Comparison of ENCODE assay signal across 23 mouse cellular contexts in genomic region chr11:63357772-63358344, GRCm38 (mm10).
A peak's percentile ranks its signal among the peaks of the same experiment; 100 is the strongest.
DNase-seq lines count a peak whose midpoint lies in the region; ATAC-seq and TF ChIP-seq lines count a peak whose summit lies in the region.
"Had no signal": no experiment of that assay in that cellular context is flagged by ENCODE, and none has a peak within 500 bp of the region (broad histone marks: within the 10 kb centered on the region; RNA-seq: fewer than 3 reads in every experiment).

No protein-coding gene starts in this region.

- H3K27me3 ChIP-seq in forebrain, embryonic 14.5 days (replicated peaks; ENCODE audit: control insufficient read depth, insufficient read depth, low read length), result no peaks in the 10 kb centered on the region
- H3K27me3 ChIP-seq in forebrain, embryonic 13.5 days, result no peaks in the 10 kb centered on the region
- no peaks in the 10 kb centered on the region; the same call in 1 of the 2 replicates for H3K27me3 ChIP-seq in hindbrain, postnatal 0 days (ENCODE audit: insufficient read depth, low read length)
- no peaks in the 10 kb centered on the region for H3K27me3 ChIP-seq in hindbrain, embryonic 12.5 days
- H3K27me3 ChIP-seq in neural tube, embryonic 14.5 days (ENCODE audit: control insufficient read depth, insufficient read depth, low read length), result no peaks in the 10 kb centered on the region
- no peaks in the 10 kb centered on the region for H3K27me3 ChIP-seq in intestine, embryonic 16.5 days (replicated peaks; ENCODE audit: control insufficient read depth, insufficient read depth, low read length)
- H3K27me3 ChIP-seq: forebrain, embryonic 15.5 days had no signal

- H3K36me3 ChIP-seq in forebrain, embryonic 14.5 days (ENCODE audit: control insufficient read depth, insufficient read depth, low read length), result no peaks in the 10 kb centered on the region
- no peaks in the 10 kb centered on the region for H3K36me3 ChIP-seq in forebrain, embryonic 13.5 days (ENCODE audit: poor library complexity, severe bottlenecking)
- H3K36me3 ChIP-seq in hindbrain, postnatal 0 days (ENCODE audit: insufficient read depth, low read length), result no peaks in the 10 kb centered on the region
- H3K36me3 ChIP-seq in hindbrain, embryonic 12.5 days, result no peaks in the 10 kb centered on the region
- no peaks in the 10 kb centered on the region for H3K36me3 ChIP-seq in neural tube, embryonic 14.5 days (ENCODE audit: control insufficient read depth, insufficient read depth, low read length)
- H3K36me3 ChIP-seq in intestine, embryonic 16.5 days (ENCODE audit: control insufficient read depth, insufficient read depth, low read length), result no peaks in the 10 kb centered on the region
- H3K36me3 ChIP-seq: forebrain, embryonic 15.5 days; G1E; limb, embryonic 15.5 days; midbrain, embryonic 10.5 days had no signal

- no peaks in the 10 kb centered on the region for H3K9me3 ChIP-seq in forebrain, embryonic 14.5 days (replicated peaks; ENCODE audit: control insufficient read depth, low read length)
- H3K9me3 ChIP-seq in forebrain, embryonic 13.5 days (replicated peaks), result no peaks in the 10 kb centered on the region
- H3K9me3 ChIP-seq in hindbrain, postnatal 0 days (ENCODE audit: low read length), result no peaks in the 10 kb centered on the region
- no peaks in the 10 kb centered on the region for H3K9me3 ChIP-seq in hindbrain, embryonic 12.5 days (replicated peaks)
- no peaks in the 10 kb centered on the region for H3K9me3 ChIP-seq in neural tube, embryonic 14.5 days (ENCODE audit: control insufficient read depth, low read length)
- H3K9me3 ChIP-seq in intestine, embryonic 16.5 days (ENCODE audit: control insufficient read depth, low read length), result no peaks in the 10 kb centered on the region
- H3K9me3 ChIP-seq: forebrain, embryonic 15.5 days; limb, embryonic 15.5 days; midbrain, embryonic 10.5 days had no signal

- WGBS in forebrain, embryonic 14.5 days, result 59% methylated on average over 10 of the region's 10 CpGs
- WGBS in forebrain, embryonic 13.5 days, result 68% methylated on average over 10 of the region's 10 CpGs
- WGBS in hindbrain, postnatal 0 days, result 65% methylated on average over 10 of the region's 10 CpGs
- 85% methylated on average over 10 of the region's 10 CpGs for whole genome bisulfite sequencing in hindbrain, embryonic 12.5 days
- 43% methylated on average over 10 of the region's 10 CpGs for whole genome bisulfite sequencing in neural tube, embryonic 14.5 days
- WGBS in intestine, embryonic 16.5 days, result 62% methylated on average over 10 of the region's 10 CpGs

- no peak for TF ChIP-seq CTCF in hindbrain, postnatal 0 days (IDR thresholded peaks at IDR 0.05; ENCODE audit: low read depth)

- no peak overlapping the region for H3K27ac ChIP-seq in forebrain, embryonic 14.5 days (ENCODE audit: low read depth, low read length)
- H3K27ac ChIP-seq in forebrain, embryonic 13.5 days, result no peak overlapping the region
- H3K27ac ChIP-seq in hindbrain, postnatal 0 days, result no peak overlapping the region
- H3K27ac ChIP-seq in hindbrain, embryonic 12.5 days, result no peak overlapping the region
- H3K27ac ChIP-seq in neural tube, embryonic 14.5 days (ENCODE audit: low read depth, low read length), result 0 out of 2 replicates have a peak overlapping the region, but pooled peaks have one; percentile 6
- no peak overlapping the region for H3K27ac ChIP-seq in intestine, embryonic 16.5 days (ENCODE audit: low read length)
- H3K27ac ChIP-seq: forebrain, embryonic 15.5 days; kidney, postnatal 0 days; limb, embryonic 15.5 days; liver, embryonic 14.5 days; midbrain, embryonic 10.5 days had no signal

- no peak overlapping the region for H3K4me3 ChIP-seq in forebrain, embryonic 14.5 days (ENCODE audit: low read depth, low read length)
- no peak overlapping the region for H3K4me3 ChIP-seq in forebrain, embryonic 13.5 days
- no peak overlapping the region for H3K4me3 ChIP-seq in hindbrain, postnatal 0 days (ENCODE audit: low read length)
- no peak overlapping the region for H3K4me3 ChIP-seq in hindbrain, embryonic 12.5 days
- H3K4me3 ChIP-seq in neural tube, embryonic 14.5 days (ENCODE audit: low read depth, low read length), result no peak overlapping the region
- no peak overlapping the region for H3K4me3 ChIP-seq in intestine, embryonic 16.5 days (ENCODE audit: low read length)
- H3K4me3 ChIP-seq: forebrain, embryonic 15.5 days; limb, embryonic 15.5 days; midbrain, embryonic 10.5 days had no signal

- no peak overlapping the region for H3K9ac ChIP-seq in forebrain, embryonic 14.5 days (ENCODE audit: low read length)
- H3K9ac ChIP-seq in forebrain, embryonic 13.5 days, result no peak overlapping the region
- no peak overlapping the region for H3K9ac ChIP-seq in hindbrain, postnatal 0 days (replicated peaks; ENCODE audit: low read length)
- H3K9ac ChIP-seq in hindbrain, embryonic 12.5 days, result no peak overlapping the region
- no peak overlapping the region for H3K9ac ChIP-seq in neural tube, embryonic 14.5 days (replicated peaks; ENCODE audit: low read depth, low read length)
- no peak overlapping the region for H3K9ac ChIP-seq in intestine, embryonic 16.5 days (ENCODE audit: low read depth, low read length)
- H3K9ac ChIP-seq: forebrain, embryonic 15.5 days; limb, embryonic 15.5 days; liver, embryonic 14.5 days had no signal

- H3K4me1 ChIP-seq in forebrain, embryonic 14.5 days (ENCODE audit: control insufficient read depth, insufficient read depth, low read length), result no peaks in the 10 kb centered on the region
- no peaks in the 10 kb centered on the region for H3K4me1 ChIP-seq in forebrain, embryonic 13.5 days
- H3K4me1 ChIP-seq in hindbrain, postnatal 0 days (ENCODE audit: insufficient read depth, low read length), result no peaks in the 10 kb centered on the region
- no peaks in the 10 kb centered on the region for H3K4me1 ChIP-seq in hindbrain, embryonic 12.5 days
- H3K4me1 ChIP-seq in neural tube, embryonic 14.5 days (ENCODE audit: control insufficient read depth, insufficient read depth, low read length), result no peaks in the 10 kb centered on the region
- H3K4me1 ChIP-seq in intestine, embryonic 16.5 days (ENCODE audit: control insufficient read depth, insufficient read depth, low read length), result no peaks in the 10 kb centered on the region
- H3K4me1 ChIP-seq: limb, embryonic 15.5 days had no signal

- H3K4me2 ChIP-seq in forebrain, embryonic 14.5 days (ENCODE audit: low read length), result no peak overlapping the region
- H3K4me2 ChIP-seq in forebrain, embryonic 13.5 days, result no peak overlapping the region
- H3K4me2 ChIP-seq in hindbrain, postnatal 0 days (ENCODE audit: low read depth, low read length), result no peak overlapping the region
- H3K4me2 ChIP-seq in hindbrain, embryonic 12.5 days (replicated peaks), result no peak overlapping the region
- H3K4me2 ChIP-seq in neural tube, embryonic 14.5 days (ENCODE audit: low read depth, low read length), result no peak overlapping the region
- no peak overlapping the region for H3K4me2 ChIP-seq in intestine, embryonic 16.5 days (ENCODE audit: low read depth, low read length)
- H3K4me2 ChIP-seq: forebrain, embryonic 15.5 days; limb, embryonic 15.5 days had no signal

- ATAC-seq in forebrain, embryonic 14.5 days, result no peak
- no peak for ATAC-seq in forebrain, embryonic 13.5 days
- no peak for ATAC-seq in hindbrain, postnatal 0 days
- no peak for ATAC-seq in hindbrain, embryonic 12.5 days (ENCODE audit: low FRiP score)
- ATAC-seq in neural tube, embryonic 14.5 days (ENCODE audit: low read depth), result peak; percentile 73; the same call in 1 of the 2 replicates
- no peak for ATAC-seq in intestine, embryonic 16.5 days
- ATAC-seq: forebrain, embryonic 15.5 days had no signal

- DNase-seq in forebrain, embryonic 14.5 days (ENCODE audit: low spot score), result peak; percentile 68
- peak; percentile 41 for DNase-seq in hindbrain, postnatal 0 days (ENCODE audit: low spot score)
- DNase-seq in brain, adult 2 months (ENCODE audit: low read depth, low spot score), result peak; percentile 12
- DNase-seq: adrenal gland, postnatal 10 days; cerebellum, adult 18-20 months; heart, postnatal 14 days; kidney, adult 2 months; kidney, postnatal 4 days; lung, adult 2 months; right cerebral cortex, adult 18-20 months; spleen, adult 18-20 months; thymus, adult 18-20 months; thymus, postnatal 25 days had no signal

Comparison
In these comparisons a context has a peak if more than half of its experiments do, and no peak if none do; other contexts are left out.
1. DNase-seq: peak in every context shown above with its lines; median percentile 68 in forebrain, embryonic 14.5 days; 41 in hindbrain, postnatal 0 days; 12 in brain, adult 2 months.